Mouse (Mus musculus): ENCODE data around the gene Efnb3.

- TF ChIP-seq CTCF (IDR thresholded peaks at IDR 0.05; ENCODE audit: low read depth, low read length) = no peak
- no peak for TF ChIP-seq EP300 (IDR thresholded peaks at IDR 0.05; ENCODE audit: insufficient read depth, low read depth, low read length)
- TF ChIP-seq POLR2A (IDR thresholded peaks at IDR 0.05; ENCODE audit: insufficient read depth, low read length) = no peak
These were observed 34.3 kb downstream of the Efnb3 start for GRCm38 (mm10) chr11:69525661-69526060.

All from ES-Bruce4 (cell line).